Mouse (Mus musculus) megakaryocyte, adult 5-6 weeks (primary cell): Measurements from ENCODE around the gene Rps2. TPM values are rescaled to one million over a fixed set of nuclear protein-coding genes. Genes with fewer than 3 reads are reported as not detected.

Experiments
- ATAC-seq: 2 replicates; pipeline ENCODE4 v1.8.0; 2016; ENCODE audit warnings: mild to moderate bottlenecking, inconsistent platforms; ENCODE audit not compliant: poor library complexity, severe bottlenecking
- total RNA-seq, 2 experiments: library from RNA; stranded (forward) in 1 of 2; stranded (reverse) in 1 of 2; fragments of 153-499, 151-499 nt in 1 of 2; fragments of 221-1000, 200-1000 nt in 1 of 2; gene quantifications; 2 replicates each; pipeline versions ENCODE4 v1.2.3 to v1.2.4; 2015 to 2017

Rps2 gene
- total RNA-seq, 2 experiments from 2014 or later, result 664 to 2,303 TPM

- no peak for ATAC-seq
These were observed 47.3 kb downstream of the Rps2 start for GRCm38 (mm10) chr17:24765016-24765905.

- no peak for ATAC-seq
These were observed 48.5 kb downstream of the Rps2 start for GRCm38 (mm10) chr17:24766266-24766875.

DNA sequence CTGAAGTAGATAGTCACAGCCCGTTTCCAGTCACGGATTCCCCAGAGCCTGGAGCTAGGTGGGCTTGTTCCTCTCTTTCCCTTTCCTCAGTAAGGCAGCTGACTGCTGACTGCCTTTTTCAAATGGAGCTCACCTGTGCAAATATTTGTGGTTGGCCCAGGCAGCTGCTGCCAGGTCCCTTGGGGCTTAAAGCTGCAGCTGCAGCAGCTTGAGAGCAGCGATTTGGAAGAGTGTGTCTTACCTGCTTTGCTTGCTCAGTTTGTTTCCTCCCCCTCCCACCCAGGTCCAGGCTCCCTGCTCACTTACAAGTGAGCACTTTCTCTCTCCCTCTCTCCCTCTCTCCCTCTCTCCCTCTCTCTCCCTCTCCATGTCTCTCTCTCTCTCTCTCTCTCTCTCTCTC is 51.2 kb downstream of the Rps2 start:
- no peak for ATAC-seq

Other genes starting within 250 kb of the Rps2 start
Only the 30 nearest of the 33 such genes appear.
- gene Mlst8, start 239.0 kb upstream of the Rps2 start, total RNA-seq (2015), result 12.5 and 14.6 TPM in 2 replicates
- 42.3 and 43.2 TPM in 2 replicates for gene Mlst8, start 239.0 kb upstream of the Rps2 start, total RNA-seq (2017)
- not detected in 2 replicates for gene Caskin1, start 229.5 kb upstream of the Rps2 start, total RNA-seq (2015)
- gene Caskin1, start 229.5 kb upstream of the Rps2 start, total RNA-seq (2017), result not detected in 2 replicates
- 46.4 and 48.1 TPM in 2 replicates for gene Traf7, start 190.2 kb upstream of the Rps2 start, total RNA-seq (2015)
- 81.3 and 82.8 TPM in 2 replicates for gene Traf7, start 190.2 kb upstream of the Rps2 start, total RNA-seq (2017)
- gene Rab26, start 183.9 kb upstream of the Rps2 start, total RNA-seq (2015), result 0.42 and 0.57 TPM in 2 replicates
- 0.95 and 1.1 TPM in 2 replicates for gene Rab26, start 183.9 kb upstream of the Rps2 start, total RNA-seq (2017)
- gene Pkd1, start 168.3 kb upstream of the Rps2 start, total RNA-seq (2015), result 7.8 and 10.8 TPM in 2 replicates
- 13.1 and 19.9 TPM in 2 replicates for gene Pkd1, start 168.3 kb upstream of the Rps2 start, total RNA-seq (2017)
- 60.9 and 78.2 TPM in 2 replicates for gene Tsc2, start 85.5 kb upstream of the Rps2 start, total RNA-seq (2015)
- 25.5 and 32.4 TPM in 2 replicates for gene Tsc2, start 85.5 kb upstream of the Rps2 start, total RNA-seq (2017)
- gene Nthl1, start 85.4 kb upstream of the Rps2 start, total RNA-seq (2015), result 0.50 and 2.1 TPM in 2 replicates
- 3.4 and 4.7 TPM in 2 replicates for gene Nthl1, start 85.4 kb upstream of the Rps2 start, total RNA-seq (2017)
- gene Slc9a3r2, start 67.8 kb upstream of the Rps2 start, total RNA-seq (2015), result 0.30 and 1.4 TPM in 2 replicates
- gene Slc9a3r2, start 67.8 kb upstream of the Rps2 start, total RNA-seq (2017), result 1.1 and 1.5 TPM in 2 replicates
- gene Npw, start 59.7 kb upstream of the Rps2 start, total RNA-seq (2015), result not detected in 2 replicates
- not detected in 2 replicates for gene Npw, start 59.7 kb upstream of the Rps2 start, total RNA-seq (2017)
- 18.1 and 19.2 TPM in 2 replicates for gene Zfp598, start 48.4 kb upstream of the Rps2 start, total RNA-seq (2015)
- gene Zfp598, start 48.4 kb upstream of the Rps2 start, total RNA-seq (2017), result 12.7 and 17.8 TPM in 2 replicates
- gene Syngr3, start 28.2 kb upstream of the Rps2 start, total RNA-seq (2015), result not detected in 2 replicates
- gene Syngr3, start 28.2 kb upstream of the Rps2 start, total RNA-seq (2017), result not detected in 2 replicates
- 18.1 and 21.8 TPM in 2 replicates for gene Gfer, start 22.0 kb upstream of the Rps2 start, total RNA-seq (2015)
- 31.6 and 36.2 TPM in 2 replicates for gene Gfer, start 22.0 kb upstream of the Rps2 start, total RNA-seq (2017)
- 1.5 and 1.7 TPM in 2 replicates for gene Noxo1, start 21.9 kb upstream of the Rps2 start, total RNA-seq (2015)
- gene Noxo1, start 21.9 kb upstream of the Rps2 start, total RNA-seq (2017), result 0.62 and 1.9 TPM in 2 replicates
- gene Tbl3, start 10.5 kb upstream of the Rps2 start, total RNA-seq (2015), result 9.1 and 10.3 TPM in 2 replicates
- gene Tbl3, start 10.5 kb upstream of the Rps2 start, total RNA-seq (2017), result 15.6 and 21.3 TPM in 2 replicates
- not detected in 2 replicates for gene Rnf151, start 53 bp upstream of the Rps2 start, total RNA-seq (2015)
- not detected in 2 replicates for gene Rnf151, start 53 bp upstream of the Rps2 start, total RNA-seq (2017)
- 186 and 217 TPM in 2 replicates for gene Ndufb10, start 6.4 kb downstream of the Rps2 start, total RNA-seq (2015)
- gene Ndufb10, start 6.4 kb downstream of the Rps2 start, total RNA-seq (2017), result 251 and 266 TPM in 2 replicates
- 0.45 and 0.52 TPM in 2 replicates for gene Rpl3l, start 9.7 kb downstream of the Rps2 start, total RNA-seq (2015)
- gene Rpl3l, start 9.7 kb downstream of the Rps2 start, total RNA-seq (2017), result 0.15 and 1.5 TPM in 2 replicates
- 1,003 and 1,039 TPM in 2 replicates for gene Msrb1, start 18.5 kb downstream of the Rps2 start, total RNA-seq (2015)
- gene Msrb1, start 18.5 kb downstream of the Rps2 start, total RNA-seq (2017), result 540 and 544 TPM in 2 replicates
- gene Hs3st6, start 34.9 kb downstream of the Rps2 start, total RNA-seq (2015), result not detected in 2 replicates
- gene Hs3st6, start 34.9 kb downstream of the Rps2 start, total RNA-seq (2017), result not detected in 2 replicates
- gene Meiob, start 86.2 kb downstream of the Rps2 start, total RNA-seq (2015), result not detected in 2 replicates
- gene Meiob, start 86.2 kb downstream of the Rps2 start, total RNA-seq (2017), result 0.33 TPM in 1 of 2 replicates, not detected in the other
- gene Hagh, start 122.0 kb downstream of the Rps2 start, total RNA-seq (2015), result 29.5 and 46.1 TPM in 2 replicates
- 22.8 and 25.0 TPM in 2 replicates for gene Hagh, start 122.0 kb downstream of the Rps2 start, total RNA-seq (2017)
- gene Fahd1, start 132.2 kb downstream of the Rps2 start, total RNA-seq (2015), result 3.7 and 4.0 TPM in 2 replicates
- 8.4 and 13.0 TPM in 2 replicates for gene Fahd1, start 132.2 kb downstream of the Rps2 start, total RNA-seq (2017)
- gene Igfals, start 147.9 kb downstream of the Rps2 start, total RNA-seq (2015), result not detected in 2 replicates
- gene Igfals, start 147.9 kb downstream of the Rps2 start, total RNA-seq (2017), result not detected in 2 replicates
- 74.4 and 76.3 TPM in 2 replicates for gene Nubp2, start 168.2 kb downstream of the Rps2 start, total RNA-seq (2015)
- gene Nubp2, start 168.2 kb downstream of the Rps2 start, total RNA-seq (2017), result 39.8 and 43.2 TPM in 2 replicates
- gene Spsb3, start 168.5 kb downstream of the Rps2 start, total RNA-seq (2015), result 17.1 and 19.8 TPM in 2 replicates
- 11.1 and 11.9 TPM in 2 replicates for gene Spsb3, start 168.5 kb downstream of the Rps2 start, total RNA-seq (2017)
- 2.2 and 5.8 TPM in 2 replicates for gene Eme2, start 177.0 kb downstream of the Rps2 start, total RNA-seq (2015)
- 13.5 and 17.4 TPM in 2 replicates for gene Eme2, start 177.0 kb downstream of the Rps2 start, total RNA-seq (2017)
- 30.0 and 30.1 TPM in 2 replicates for gene Mrps34, start 177.0 kb downstream of the Rps2 start, total RNA-seq (2015)
- gene Mrps34, start 177.0 kb downstream of the Rps2 start, total RNA-seq (2017), result 12.9 and 18.9 TPM in 2 replicates
- gene Nme3, start 178.4 kb downstream of the Rps2 start, total RNA-seq (2015), result 27.2 and 28.2 TPM in 2 replicates
- 40.9 and 45.5 TPM in 2 replicates for gene Nme3, start 178.4 kb downstream of the Rps2 start, total RNA-seq (2017)
- gene Mapk8ip3, start 218.9 kb downstream of the Rps2 start, total RNA-seq (2015), result 17.3 and 17.6 TPM in 2 replicates
- gene Mapk8ip3, start 218.9 kb downstream of the Rps2 start, total RNA-seq (2017), result 20.1 and 36.1 TPM in 2 replicates
- 60.9 and 63.8 TPM in 2 replicates for gene Jpt2, start 242.6 kb downstream of the Rps2 start, total RNA-seq (2015)
- 54.0 and 55.0 TPM in 2 replicates for gene Jpt2, start 242.6 kb downstream of the Rps2 start, total RNA-seq (2017)